Mouse (Mus musculus) kidney, adult 2 months (tissue): ENCODE measurements around the gene Arhgap31.
"Not testable (repeated sequence)": the region's sequence is repeated elsewhere in the genome, so short reads cannot be mapped to it uniquely, and the experiment has no call there.

Experiments
- CTCF ChIP-seq: fragments of 200-500 bp; conservative IDR thresholded peaks from 2 replicates; pipeline ENCODE4 v1.5.1; 2011; ENCODE audit warnings: low read depth, mild to moderate bottlenecking, control low read depth, low read length, moderate library complexity, mixed read lengths; ENCODE audit not compliant: insufficient read depth, insufficient read length
- POLR2A ChIP-seq: fragments of 200-500 bp; IDR thresholded peaks from one replicate; pipeline ENCODE4 v1.6.1; 2011; ENCODE audit warnings: low read depth, low read length, control low read depth

DNA sequence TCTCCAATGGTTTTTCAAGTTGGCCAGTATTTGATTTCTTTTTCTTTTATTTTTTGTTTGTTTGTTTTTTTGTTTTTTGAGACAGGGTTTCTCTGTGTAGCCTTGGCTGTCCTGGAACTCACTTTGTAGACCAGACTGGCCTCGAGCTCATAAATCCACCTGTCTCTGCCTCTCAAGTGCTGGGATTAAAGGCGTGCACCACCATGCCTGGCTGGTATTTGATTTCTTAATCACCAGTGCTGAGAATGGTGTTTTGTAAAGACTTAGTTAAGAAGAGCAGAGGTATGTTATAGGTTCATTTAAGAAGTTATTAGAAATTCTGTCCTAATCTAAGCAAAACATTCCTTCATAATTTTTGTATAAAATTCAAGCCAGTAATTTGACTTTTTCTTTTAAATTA is 35.1 kb downstream of the Arhgap31 start:
- not testable (repeated sequence) for TF ChIP-seq POLR2A, CTCF
